Mouse (Mus musculus) liver, postnatal 0 days (tissue): ENCODE results near the gene Ralgapa2.

ENCODE experiments used
- CTCF ChIP-seq: sonication (generic); IDR thresholded peaks from 2 replicates; pipeline ENCODE4 v1.5.1; 2016; ENCODE audit warnings: antibody characterized with exemption, low read depth
- EP300 ChIP-seq: IDR thresholded peaks from 2 replicates; pipeline ENCODE4 v1.6.1; 2016; ENCODE audit warnings: antibody characterized with exemption, low read depth, mild to moderate bottlenecking

DNA sequence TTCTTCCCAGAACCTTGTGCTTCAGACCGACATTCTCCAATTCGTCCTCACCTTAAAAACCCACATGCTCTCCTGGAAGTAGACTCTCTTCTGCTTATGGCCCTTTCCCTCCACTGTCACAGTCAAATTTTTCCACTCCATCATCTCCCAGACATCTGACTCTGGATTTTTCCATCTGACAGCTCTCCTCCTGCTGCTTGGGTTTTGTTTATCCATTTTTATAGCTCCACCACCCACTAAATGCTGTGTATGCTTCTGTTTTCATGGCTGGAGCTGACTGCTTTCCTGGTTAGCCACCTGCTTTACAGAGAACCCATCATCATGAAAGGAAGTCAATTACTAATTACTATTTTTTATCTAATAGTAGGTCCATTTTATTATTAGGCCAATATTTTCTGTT lies 86.9 kb downstream of the Ralgapa2 start:
- TF ChIP-seq CTCF = no peak
- TF ChIP-seq EP300 = no peak
